Mouse (Mus musculus): ENCODE data around the gene Thada. TPM values are rescaled to one million over a fixed set of nuclear protein-coding genes. Genes with fewer than 3 reads are reported as not detected.

Gene Thada
- polyA plus RNA-seq, 2 experiments, result 2.0 to 2.5 TPM

GRCm38 (mm10) chr17:84399431-84399830, 66.6 kb downstream of the Thada start:
- Histone ChIP-seq H3K4me3 (ENCODE audit: insufficient read depth in 1 of 2, low read depth in 2 of 2, low read length in 2 of 2) (no peak overlapping the region), H3K4me1 (replicated peaks; ENCODE audit: control insufficient read depth in 2 of 2, insufficient read depth in 2 of 2, low read length in 1 of 2) (no peaks in the 10 kb centered on the region), H3K4me2 (ENCODE audit: low read depth) (no peak overlapping the region), H3K27me3 (ENCODE audit: control insufficient read depth, insufficient read depth, low read length) (no peaks in the 10 kb centered on the region), H3K9me3 (ENCODE audit: control insufficient read depth, low read length) (no peaks in the 10 kb centered on the region), H3K9ac (replicated peaks) (no peak overlapping the region), H3K36me3 (replicated peaks; ENCODE audit: control insufficient read depth, insufficient read depth, low read depth) (peaks cover 3% of the 10 kb centered on the region; the same call in 1 of the 2 replicates), H3K27ac (no peak overlapping the region)
- DNase-seq (ENCODE audit: low read depth in 3 of 3, low spot score in 3 of 3) (no peak), ATAC-seq (ENCODE audit: insufficient read depth) (no peak)
- WGBS (ENCODE audit: insufficient replicate concordance), result 82% methylated on average over 6 of the region's 6 CpGs
- TF ChIP-seq CTCF (IDR thresholded peaks at IDR 0.05; ENCODE audit: low read depth), result no peak
- TF ChIP-seq EP300 (IDR thresholded peaks at IDR 0.05; ENCODE audit: low read depth), result no peak

GRCm38 (mm10) chr17:84390026-84390425, 76.0 kb downstream of the Thada start:
- no peak for ATAC-seq (ENCODE audit: insufficient read depth)
- no peak for DNase-seq (ENCODE audit: low read depth in 3 of 3, low spot score in 3 of 3)
- H3K27ac ChIP-seq, result no peak overlapping the region

GRCm38 (mm10) chr17:84386176-84386575, 79.8 kb downstream of the Thada start:
- Histone ChIP-seq H3K27ac (no peak overlapping the region), H3K27me3 (ENCODE audit: control insufficient read depth, insufficient read depth, low read length) (no peaks in the 10 kb centered on the region), H3K9me3 (ENCODE audit: control insufficient read depth, low read length) (no peaks in the 10 kb centered on the region), H3K4me1 (replicated peaks; ENCODE audit: control insufficient read depth in 2 of 2, insufficient read depth in 2 of 2, low read length in 1 of 2) (no peaks in the 10 kb centered on the region), H3K36me3 (replicated peaks; ENCODE audit: control insufficient read depth, insufficient read depth, low read depth) (peaks cover 13% of the 10 kb centered on the region), H3K4me3 (ENCODE audit: insufficient read depth in 1 of 2, low read depth in 2 of 2, low read length in 2 of 2) (no peak overlapping the region), H3K4me2 (ENCODE audit: low read depth) (no peak overlapping the region), H3K9ac (replicated peaks) (no peak overlapping the region)
- WGBS (ENCODE audit: insufficient replicate concordance), result 80% methylated on average over 4 of the region's 4 CpGs
- no peak for ATAC-seq (ENCODE audit: insufficient read depth)
- TF ChIP-seq CTCF (IDR thresholded peaks at IDR 0.05; ENCODE audit: low read depth) (no peak), EP300 (IDR thresholded peaks at IDR 0.05; ENCODE audit: low read depth) (no peak)
- no peak for DNase-seq (ENCODE audit: low read depth in 3 of 3, low spot score in 3 of 3)

More at GRCm38 (mm10) chr17:84390026-84390425, 76.0 kb downstream of the Thada start:
- TF ChIP-seq CTCF (IDR thresholded peaks at IDR 0.05; ENCODE audit: low read depth) (no peak), EP300 (IDR thresholded peaks at IDR 0.05; ENCODE audit: low read depth) (no peak)
- H3K4me1 ChIP-seq (replicated peaks; ENCODE audit: control insufficient read depth in 2 of 2, insufficient read depth in 2 of 2, low read length in 1 of 2), result no peaks in the 10 kb centered on the region
- no peak overlapping the region for H3K9ac ChIP-seq (replicated peaks)
- no peak overlapping the region for H3K4me2 ChIP-seq (ENCODE audit: low read depth)
- 91% methylated on average over 2 of the region's 2 CpGs for WGBS (ENCODE audit: insufficient replicate concordance)
- no peaks in the 10 kb centered on the region for H3K27me3 ChIP-seq (ENCODE audit: control insufficient read depth, insufficient read depth, low read length)
- peaks cover 5% of the 10 kb centered on the region for H3K36me3 ChIP-seq (replicated peaks; ENCODE audit: control insufficient read depth, insufficient read depth, low read depth)
- no peak overlapping the region for H3K4me3 ChIP-seq (ENCODE audit: insufficient read depth in 1 of 2, low read depth in 2 of 2, low read length in 2 of 2)
- H3K9me3 ChIP-seq (ENCODE audit: control insufficient read depth, low read length), result no peaks in the 10 kb centered on the region

- Histone ChIP-seq H3K9me3 (ENCODE audit: control insufficient read depth, low read length) (no peaks in the 10 kb centered on the region), H3K9ac (replicated peaks) (no peak overlapping the region), H3K36me3 (replicated peaks; ENCODE audit: control insufficient read depth, insufficient read depth, low read depth) (peaks cover 13% of the 10 kb centered on the region), H3K4me2 (ENCODE audit: low read depth) (no peak overlapping the region), H3K4me1 (replicated peaks; ENCODE audit: control insufficient read depth in 2 of 2, insufficient read depth in 2 of 2, low read length in 1 of 2) (no peaks in the 10 kb centered on the region), H3K27ac (no peak overlapping the region), H3K27me3 (ENCODE audit: control insufficient read depth, insufficient read depth, low read length) (no peaks in the 10 kb centered on the region), H3K4me3 (ENCODE audit: insufficient read depth in 1 of 2, low read depth in 2 of 2, low read length in 2 of 2) (no peak overlapping the region)
- ATAC-seq (ENCODE audit: insufficient read depth), result no peak
- 79% methylated on average over 6 of the region's 6 CpGs for WGBS (ENCODE audit: insufficient replicate concordance)
- DNase-seq (ENCODE audit: low read depth in 3 of 3, low spot score in 3 of 3), result no peak
- TF ChIP-seq CTCF (IDR thresholded peaks at IDR 0.05; ENCODE audit: low read depth) (peak; percentile 51; the same call in 1 of the 2 replicates), EP300 (IDR thresholded peaks at IDR 0.05; ENCODE audit: low read depth) (no peak)
Measured at GRCm38 (mm10) chr17:84385696-84386095, 80.3 kb downstream of the Thada start.

DNA sequence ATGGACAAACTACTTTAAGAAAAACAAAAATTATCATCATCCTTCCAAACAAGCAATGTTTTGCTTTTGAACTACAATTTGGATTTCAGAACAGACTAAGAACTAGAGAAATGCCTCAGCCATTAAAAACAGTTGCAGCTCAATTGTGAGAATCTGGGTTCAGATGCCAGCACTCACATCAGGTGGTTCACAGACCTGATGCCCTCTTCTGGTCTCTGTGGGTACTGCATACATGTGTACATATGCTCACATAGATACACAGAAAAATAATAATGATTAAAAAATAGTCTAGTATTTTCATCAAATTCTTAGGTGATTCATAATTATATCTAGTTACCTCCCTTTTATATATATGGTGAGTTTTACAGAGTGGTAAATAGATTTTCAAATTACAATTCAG, 81.3 kb downstream of the Thada start:
- H3K9me3 ChIP-seq (ENCODE audit: control insufficient read depth, low read length), result no peaks in the 10 kb centered on the region
- no peak overlapping the region for H3K4me2 ChIP-seq (ENCODE audit: low read depth)
- no peak overlapping the region for H3K27ac ChIP-seq
- no peak overlapping the region for H3K9ac ChIP-seq (replicated peaks)
- DNase-seq (ENCODE audit: low read depth in 3 of 3, low spot score in 3 of 3), result no peak
- H3K27me3 ChIP-seq (ENCODE audit: control insufficient read depth, insufficient read depth, low read length), result no peaks in the 10 kb centered on the region
- TF ChIP-seq EP300 (IDR thresholded peaks at IDR 0.05; ENCODE audit: low read depth) (no peak), CTCF (IDR thresholded peaks at IDR 0.05; ENCODE audit: low read depth) (peak; percentile 45)
- no peak for ATAC-seq (ENCODE audit: insufficient read depth)
- no peak overlapping the region for H3K4me3 ChIP-seq (ENCODE audit: insufficient read depth in 1 of 2, low read depth in 2 of 2, low read length in 2 of 2)
- H3K36me3 ChIP-seq (replicated peaks; ENCODE audit: control insufficient read depth, insufficient read depth, low read depth), result peaks cover 13% of the 10 kb centered on the region
- H3K4me1 ChIP-seq (replicated peaks; ENCODE audit: control insufficient read depth in 2 of 2, insufficient read depth in 2 of 2, low read length in 1 of 2), result no peaks in the 10 kb centered on the region
